ENCODE assay signal across 8 mouse cellular contexts in the genomic region with DNA sequence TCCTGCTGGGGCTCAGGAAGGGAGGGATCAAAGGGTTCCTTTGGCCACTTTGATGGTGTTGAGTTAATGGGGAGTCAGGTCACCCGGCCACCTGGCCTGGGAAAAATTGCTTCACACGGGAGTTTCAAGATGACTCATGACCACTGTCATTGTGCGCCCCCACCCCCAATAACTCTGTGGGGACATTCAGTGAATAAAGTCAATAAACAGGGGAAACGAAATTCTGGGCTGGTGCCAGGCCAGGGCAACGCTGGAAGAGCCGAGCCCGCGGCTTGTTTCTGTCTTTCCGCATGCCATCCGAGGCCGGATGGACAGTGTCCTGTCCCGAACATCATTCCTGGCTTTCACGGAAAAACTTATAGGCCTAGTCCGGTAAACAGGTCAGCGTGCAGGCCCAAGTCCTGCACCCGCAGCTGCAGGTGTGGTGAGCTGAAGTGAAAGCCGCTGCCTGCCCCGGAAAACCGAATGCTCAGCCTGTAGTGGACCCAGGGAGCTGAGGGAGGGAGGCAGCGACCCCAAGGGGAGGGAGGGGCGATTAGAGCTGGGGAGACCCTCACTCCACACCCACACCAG. TPM values are rescaled to one million over a fixed set of nuclear protein-coding genes. Genes with fewer than 3 reads are reported as not detected.
DNase-seq lines count a peak whose midpoint lies in the region; ATAC-seq lines count a peak whose summit lies in the region.

No protein-coding gene starts in this region.

- H3K4me1 ChIP-seq in liver, embryonic 16.5 days (ENCODE audit: control insufficient read depth, low read depth, low read length), result no peaks in the 10 kb centered on the region; the same call in none of the 2 replicates

- peak; percentile 37 for DNase-seq in embryo, embryonic 10 days (ENCODE audit: low spot score)
- DNase-seq in embryo, embryonic 11 days, result no peak
- DNase-seq in testis, postnatal 10 days (ENCODE audit: low spot score), result peak; percentile 63
- no peak for DNase-seq in testis, postnatal 14 days (ENCODE audit: low spot score)
- no peak for DNase-seq in retina, embryonic 14.5 days (ENCODE audit: low spot score)
- no peak for DNase-seq in ovary, adult 18-20 months (ENCODE audit: low spot score)

- H3K9ac ChIP-seq in liver, embryonic 16.5 days (ENCODE audit: low read depth, low read length), result no peak overlapping the region

- H3K27me3 ChIP-seq in liver, embryonic 16.5 days (ENCODE audit: control insufficient read depth, insufficient read depth, low read depth, low read length), result peaks cover 74% of the 10 kb centered on the region

- H3K27ac ChIP-seq in liver, embryonic 16.5 days (ENCODE audit: low read length), result no peak overlapping the region

- H3K4me2 ChIP-seq in liver, embryonic 16.5 days (ENCODE audit: low read depth, low read length), result peak overlapping the region; percentile 48

- H3K36me3 ChIP-seq in liver, embryonic 16.5 days (ENCODE audit: control insufficient read depth, insufficient read depth), result no peaks in the 10 kb centered on the region

- H3K4me3 ChIP-seq in liver, embryonic 16.5 days (ENCODE audit: low read depth, low read length), result peak overlapping the region; percentile 32

- 5% methylated on average over 21 of the region's 21 CpGs for WGBS in liver, embryonic 16.5 days (ENCODE audit: insufficient replicate concordance)

- ATAC-seq in liver, embryonic 16.5 days (ENCODE audit: low read depth), result no peak
- no peak for ATAC-seq in megakaryocyte-erythroid progenitor cell, adult 5-6 weeks (replicated peaks; ENCODE audit: low FRiP score, low TSS enrichment, poor library complexity, severe bottlenecking)

- H3K9me3 ChIP-seq in liver, embryonic 16.5 days (replicated peaks; ENCODE audit: control insufficient read depth, low read length), result no peaks in the 10 kb centered on the region

RNA-seq across cellular contexts. Expression of a gene that starts 9.3 kb away (rescaled TPM):
- polyA plus RNA-seq in liver, embryonic 16.5 days (2015; fragmentation: Nextera tagmentation; extraction: Ambion mirVana), result 0.07 TPM in 1 of 2 replicates, not detected in the other
- not detected in 2 replicates for total RNA-seq in megakaryocyte-erythroid progenitor cell, adult 5-6 weeks (2014; fragmentation: Nextera tagmentation)
- total RNA-seq in megakaryocyte-erythroid progenitor cell, adult 5-6 weeks (2017), result not detected in 2 replicates

RNA-seq across cellular contexts. Expression of a gene that starts 41.1 kb away (rescaled TPM):
- polyA plus RNA-seq in liver, embryonic 16.5 days (2015; fragmentation: Nextera tagmentation; extraction: Ambion mirVana), result 13.9 and 18.2 TPM in 2 replicates
- total RNA-seq in megakaryocyte-erythroid progenitor cell, adult 5-6 weeks (2014; fragmentation: Nextera tagmentation), result 0.72 and 0.87 TPM in 2 replicates
- 1.6 and 3.4 TPM in 2 replicates for total RNA-seq in megakaryocyte-erythroid progenitor cell, adult 5-6 weeks (2017)

RNA-seq across cellular contexts. Expression of a gene that starts 45.1 kb away (rescaled TPM):
- 0.28 and 0.55 TPM in 2 replicates for polyA plus RNA-seq in liver, embryonic 16.5 days (2015; fragmentation: Nextera tagmentation; extraction: Ambion mirVana)
- not detected in 2 replicates for total RNA-seq in megakaryocyte-erythroid progenitor cell, adult 5-6 weeks (2014; fragmentation: Nextera tagmentation)
- total RNA-seq in megakaryocyte-erythroid progenitor cell, adult 5-6 weeks (2017), result 0.80 TPM in 1 of 2 replicates, not detected in the other

RNA-seq across cellular contexts. Expression of a gene that starts 48.6 kb away (rescaled TPM):
- 3.0 and 4.2 TPM in 2 replicates for polyA plus RNA-seq in liver, embryonic 16.5 days (2015; fragmentation: Nextera tagmentation; extraction: Ambion mirVana)
- 0.64 TPM in 1 of 2 replicates, not detected in the other for total RNA-seq in megakaryocyte-erythroid progenitor cell, adult 5-6 weeks (2014; fragmentation: Nextera tagmentation)
- total RNA-seq in megakaryocyte-erythroid progenitor cell, adult 5-6 weeks (2017), result 0.09 TPM in 1 of 2 replicates, not detected in the other

Comparison
In these comparisons a context has a peak if more than half of its experiments do, and no peak if none do; other contexts are left out.
1. DNase-seq: peak in embryo, embryonic 10 days (single experiment) and testis, postnatal 10 days (single experiment); none in embryo, embryonic 11 days (single experiment), testis, postnatal 14 days (single experiment), retina, embryonic 14.5 days (single experiment) and ovary, adult 18-20 months (single experiment).